Mouse (Mus musculus) liver, postnatal 0 days (tissue): ENCODE data around the gene Tpm3.

ENCODE experiments used
- CTCF ChIP-seq: sonication (generic); IDR thresholded peaks from 2 replicates; pipeline ENCODE4 v1.5.1; 2016; ENCODE audit warnings: antibody characterized with exemption, low read depth
- EP300 ChIP-seq: IDR thresholded peaks from 2 replicates; pipeline ENCODE4 v1.6.1; 2016; ENCODE audit warnings: antibody characterized with exemption, low read depth, mild to moderate bottlenecking

DNA sequence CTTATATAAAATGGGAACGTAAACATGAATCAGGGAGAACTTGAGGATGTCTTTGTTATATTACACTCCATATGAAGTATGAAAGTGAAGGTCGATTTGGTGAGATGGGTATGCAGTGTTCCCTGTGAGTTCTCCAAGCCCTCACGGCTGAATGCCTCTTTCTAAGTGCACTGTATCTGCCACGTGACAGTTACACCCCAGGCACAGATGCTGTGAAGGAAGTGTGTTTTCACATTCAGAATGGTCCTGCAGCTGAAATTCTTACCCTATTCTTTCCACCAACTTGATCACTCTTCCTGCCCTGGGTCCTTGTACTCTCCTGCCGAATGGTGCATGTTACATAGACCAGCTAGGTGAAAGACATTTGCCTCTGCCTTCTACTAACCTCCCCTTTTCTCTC, 25.5 kb downstream of the Tpm3 start:
- no peak for TF ChIP-seq EP300
- no peak for TF ChIP-seq CTCF
